Mouse (Mus musculus): ENCODE measurements around the gene Cd109. TPM values are rescaled to one million over a fixed set of nuclear protein-coding genes. Genes with fewer than 3 reads are reported as not detected.

Cd109 gene
- polyA plus RNA-seq (2016; fragmentation: Nextera tagmentation; extraction: Ambion mirVana) = 6.4 and 7.1 TPM in 2 replicates

DNA sequence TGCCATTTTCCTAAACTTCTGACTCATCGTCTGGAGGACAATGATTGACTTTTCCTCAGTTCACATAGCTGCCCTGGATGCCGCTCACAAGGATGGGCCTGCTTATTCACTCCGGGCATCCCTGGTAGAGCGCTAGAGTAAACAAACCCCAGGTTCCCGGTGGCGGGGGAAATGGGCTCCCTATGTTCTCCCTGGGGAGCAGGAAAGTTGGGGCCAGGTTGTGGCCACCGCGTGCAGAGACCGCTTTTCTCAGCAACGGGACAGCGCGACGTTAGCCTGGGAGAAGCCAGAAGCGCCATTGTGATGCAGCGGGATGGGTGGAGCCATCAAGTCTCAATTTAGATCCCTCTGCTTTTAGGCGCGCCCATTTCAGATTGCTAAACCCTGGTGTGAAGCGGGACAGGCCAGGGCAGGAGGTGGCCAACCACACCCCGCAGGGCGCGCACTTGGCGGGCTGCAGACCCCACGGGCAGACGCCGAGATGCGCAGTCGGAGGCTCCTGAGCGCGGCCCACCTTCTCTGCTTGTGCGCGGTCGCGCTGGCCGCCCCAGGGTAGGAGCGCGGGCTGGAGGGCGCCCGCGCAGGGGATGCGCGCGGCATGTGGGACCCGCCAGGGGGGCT, at the start of gene Cd109:
TSS of gene Cd109 (plus strand) at position 146 of the 621 bp plus-strand sequence.
- WGBS = under 1% methylated on average over 43 of the region's 43 CpGs
- 0 out of 2 replicates have a peak, but pooled peaks cover 3% of the 10 kb centered on the region for H3K27me3 ChIP-seq
- no peaks in the 10 kb centered on the region for H3K36me3 ChIP-seq
- H3K4me2 ChIP-seq (replicated peaks) = peak within 1 kb of the TSS; percentile 93
- no peaks in the 10 kb centered on the region for H3K9me3 ChIP-seq
- H3K4me1 ChIP-seq = peaks cover 8% of the 10 kb centered on the region; the same call in 1 of the 2 replicates
- peak; percentile 81 for ATAC-seq (ENCODE audit: insufficient number of reproducible peaks, insufficient read depth, low FRiP score, low TSS enrichment)
- H3K4me3 ChIP-seq = peak within 1 kb of the TSS; percentile 64
- H3K27ac ChIP-seq = no peak within 1 kb of the TSS
- H3K9ac ChIP-seq = peak within 1 kb of the TSS; percentile 73

DNA sequence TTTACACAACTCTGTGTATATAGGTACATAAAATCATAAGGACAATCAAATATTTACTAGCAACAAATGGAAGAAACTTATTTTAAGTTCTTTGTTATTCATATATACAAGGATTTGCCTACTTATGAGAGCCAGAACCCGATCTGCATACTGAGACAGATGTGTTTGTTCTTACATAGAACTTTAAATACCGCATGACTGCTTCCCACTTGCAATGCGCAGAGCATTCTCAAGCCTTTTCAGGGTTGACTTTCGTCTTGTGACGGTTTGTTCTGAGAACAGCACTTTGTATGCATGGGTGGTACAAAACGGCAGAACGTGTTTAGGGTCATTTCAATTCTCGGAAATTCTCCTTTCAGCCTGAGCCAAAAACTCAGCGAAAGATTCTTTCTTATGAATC, 45.4 kb upstream of the Cd109 start:
- Histone ChIP-seq H3K27ac (no peak overlapping the region), H3K4me2 (replicated peaks) (no peak overlapping the region), H3K36me3 (peaks cover 17% of the 10 kb centered on the region), H3K9me3 (no peaks in the 10 kb centered on the region), H3K4me1 (no peaks in the 10 kb centered on the region), H3K9ac (no peak overlapping the region), H3K27me3 (no peaks in the 10 kb centered on the region), H3K4me3 (no peak overlapping the region)
- no peak for ATAC-seq (ENCODE audit: insufficient number of reproducible peaks, insufficient read depth, low FRiP score, low TSS enrichment)
- 97% methylated on average over 9 of the region's 9 CpGs for WGBS

- Histone ChIP-seq H3K9me3 (no peaks in the 10 kb centered on the region), H3K9ac (no peak overlapping the region), H3K4me1 (no peaks in the 10 kb centered on the region), H3K27ac (no peak overlapping the region), H3K4me3 (no peak overlapping the region), H3K4me2 (replicated peaks) (no peak overlapping the region), H3K27me3 (no peaks in the 10 kb centered on the region), H3K36me3 (peaks cover 27% of the 10 kb centered on the region)
- no peak for ATAC-seq (ENCODE audit: insufficient number of reproducible peaks, insufficient read depth, low FRiP score, low TSS enrichment)
- 91% methylated on average over 5 of the region's 5 CpGs for WGBS
Measured at GRCm38 (mm10) chr9:78576466-78576865, 38.9 kb upstream of the Cd109 start.

DNA sequence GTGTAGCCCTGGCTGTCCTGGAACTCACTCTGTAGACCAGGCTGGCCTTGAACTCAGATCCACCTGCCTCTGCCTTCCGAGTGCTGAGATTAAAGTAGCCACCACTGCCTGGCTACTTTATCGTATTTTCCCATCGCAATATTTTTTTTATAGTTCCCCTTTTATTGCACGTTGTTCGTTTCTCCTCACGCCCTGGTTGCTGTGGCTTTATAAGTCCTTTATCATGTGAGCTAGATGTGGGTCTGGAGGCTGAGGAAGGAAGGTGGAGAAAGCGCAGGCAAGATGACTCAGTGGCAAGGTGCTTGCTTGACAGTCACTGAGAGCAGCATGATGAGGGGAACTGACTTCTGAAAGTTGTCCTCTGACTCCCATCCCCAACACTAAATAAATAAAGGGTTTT, 36.5 kb upstream of the Cd109 start:
- Histone ChIP-seq H3K27ac (no peak overlapping the region), H3K4me1 (no peaks in the 10 kb centered on the region), H3K9me3 (no peaks in the 10 kb centered on the region), H3K27me3 (no peaks in the 10 kb centered on the region), H3K36me3 (peaks cover 22% of the 10 kb centered on the region), H3K4me3 (no peak overlapping the region), H3K4me2 (replicated peaks) (no peak overlapping the region), H3K9ac (no peak overlapping the region)
- no peak for ATAC-seq (ENCODE audit: insufficient number of reproducible peaks, insufficient read depth, low FRiP score, low TSS enrichment)
- WGBS = 93% methylated on average over 7 of the region's 7 CpGs

DNA sequence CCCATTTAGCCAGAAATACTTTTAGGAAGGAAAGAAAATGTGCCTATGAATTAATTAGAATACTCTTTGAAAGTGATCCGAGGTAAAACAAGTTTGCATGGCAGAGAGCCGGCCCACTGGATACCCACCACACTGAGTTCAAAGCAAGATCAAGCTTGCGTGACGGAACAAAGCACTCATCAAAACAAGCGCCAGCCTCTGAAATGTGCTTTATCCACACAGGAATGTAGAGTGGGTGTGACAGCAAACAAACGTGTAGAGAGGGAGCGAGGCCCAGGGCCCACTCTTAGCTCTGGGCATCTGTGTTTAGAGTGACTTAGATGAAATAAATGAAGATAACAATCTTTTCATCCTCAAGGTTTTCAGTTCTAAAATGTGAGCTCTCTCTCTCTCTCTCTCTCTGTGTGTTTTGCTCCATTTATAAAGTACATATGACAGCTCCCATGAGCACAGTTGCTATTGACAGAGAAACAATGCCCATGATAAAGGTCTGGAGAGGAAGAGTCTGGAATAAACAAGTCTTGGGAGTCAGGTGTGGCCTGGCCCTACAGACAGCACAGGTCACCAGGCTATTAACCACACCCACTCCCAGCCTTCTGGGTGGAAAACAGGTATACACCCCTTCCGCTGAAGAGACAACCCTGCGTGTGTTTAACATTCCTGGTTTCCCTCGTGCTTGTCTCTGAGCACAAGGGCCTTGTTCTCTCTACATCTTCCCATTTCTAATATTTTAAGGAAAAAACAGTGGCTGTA, 35.5 kb upstream of the Cd109 start:
- Histone ChIP-seq H3K4me1 (no peaks in the 10 kb centered on the region), H3K27me3 (no peaks in the 10 kb centered on the region), H3K9me3 (no peaks in the 10 kb centered on the region), H3K27ac (no peak overlapping the region), H3K4me2 (replicated peaks) (no peak overlapping the region), H3K9ac (no peak overlapping the region), H3K36me3 (peaks cover 19% of the 10 kb centered on the region), H3K4me3 (no peak overlapping the region)
- 64% methylated on average over 10 of the region's 10 CpGs for WGBS
- ATAC-seq (ENCODE audit: insufficient number of reproducible peaks, insufficient read depth, low FRiP score, low TSS enrichment) = peak; percentile 47; the same call in 1 of the 2 replicates

- Histone ChIP-seq H3K9me3 (no peaks in the 10 kb centered on the region), H3K36me3 (0 out of 2 replicates have a peak, but pooled peaks cover 6% of the 10 kb centered on the region), H3K27ac (peak overlapping the region; percentile 77), H3K27me3 (no peaks in the 10 kb centered on the region), H3K4me3 (peak overlapping the region; percentile 70), H3K4me1 (no peaks in the 10 kb centered on the region), H3K9ac (peak overlapping the region; percentile 73), H3K4me2 (replicated peaks) (peak overlapping the region; percentile 58)
- 3% methylated on average over 31 of the region's 31 CpGs for WGBS
- no peak; the same call in 1 of the 2 replicates for ATAC-seq (ENCODE audit: insufficient number of reproducible peaks, insufficient read depth, low FRiP score, low TSS enrichment)
Measured at GRCm38 (mm10) chr9:78587218-78587883, 28.0 kb upstream of the Cd109 start.

DNA sequence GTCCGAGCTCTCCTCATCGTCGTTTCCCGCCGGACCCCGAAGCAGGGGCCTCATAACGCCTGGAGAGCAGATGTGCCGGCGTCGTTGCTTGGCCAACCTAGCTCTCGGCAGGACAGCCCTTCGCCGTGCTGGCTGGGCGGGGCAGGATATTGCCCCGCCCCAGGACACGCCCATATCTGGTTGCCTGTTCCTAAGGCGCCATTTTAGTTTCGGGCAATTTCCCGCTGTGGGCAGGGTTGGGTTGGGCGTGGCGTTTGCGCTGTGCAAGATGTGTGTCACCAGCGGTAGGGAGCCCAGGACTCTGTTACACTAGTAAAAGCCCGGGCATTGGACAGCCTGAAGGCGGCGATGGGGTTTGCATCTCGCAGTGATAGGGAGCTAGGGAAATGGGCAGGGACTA, 27.4 kb upstream of the Cd109 start, which contains the start of gene Slc17a5:
TSS of gene Slc17a5 (minus strand) at position 128 of the 400 bp plus-strand sequence.
- Histone ChIP-seq H3K4me1 (no peaks in the 10 kb centered on the region), H3K9me3 (no peaks in the 10 kb centered on the region), H3K36me3 (0 out of 2 replicates have a peak, but pooled peaks cover 6% of the 10 kb centered on the region), H3K9ac (peak within 1 kb of the TSS; percentile 73), H3K27me3 (no peaks in the 10 kb centered on the region), H3K4me2 (replicated peaks) (peak within 1 kb of the TSS; percentile 58), H3K27ac (peak within 1 kb of the TSS; percentile 77), H3K4me3 (peak within 1 kb of the TSS; percentile 70)
- 0% methylated on average over 27 of the region's 27 CpGs for WGBS
- peak; percentile 98 for ATAC-seq (ENCODE audit: insufficient number of reproducible peaks, insufficient read depth, low FRiP score, low TSS enrichment)

DNA sequence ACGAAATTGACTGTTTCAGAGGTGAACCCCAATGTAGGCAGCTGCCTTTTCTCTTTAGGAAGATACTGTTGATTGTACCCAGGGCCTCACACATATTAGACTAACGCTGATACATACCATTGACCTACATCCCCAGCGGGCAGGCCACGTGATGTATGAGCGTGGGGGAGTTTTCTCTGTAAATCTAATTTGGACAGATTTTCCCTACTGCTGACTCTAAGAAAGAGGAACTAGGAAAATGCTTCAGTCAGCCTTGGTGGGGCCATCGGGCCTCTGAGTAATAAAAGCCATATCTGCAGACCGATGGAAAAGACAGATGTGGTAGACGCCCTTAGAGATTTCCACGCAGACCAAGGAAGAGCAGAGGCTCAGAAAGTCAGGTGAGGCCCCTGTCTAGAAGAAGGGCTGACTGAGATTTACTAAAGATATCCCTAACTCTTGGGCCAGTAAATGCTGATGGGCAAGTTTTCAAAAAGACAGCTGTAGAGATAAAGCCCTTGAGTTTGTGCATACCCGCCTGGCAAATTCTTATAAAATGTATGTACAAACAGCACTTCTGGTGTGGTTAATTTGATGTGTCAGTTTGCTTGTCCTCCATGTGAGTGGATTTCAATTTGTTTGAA, 26.8 kb upstream of the Cd109 start:
- Histone ChIP-seq H3K4me2 (replicated peaks) (peak overlapping the region; percentile 58), H3K4me3 (peak overlapping the region; percentile 70), H3K27ac (peak overlapping the region; percentile 77), H3K9ac (no peak overlapping the region), H3K27me3 (no peaks in the 10 kb centered on the region), H3K4me1 (no peaks in the 10 kb centered on the region), H3K9me3 (no peaks in the 10 kb centered on the region), H3K36me3 (0 out of 2 replicates have a peak, but pooled peaks cover 6% of the 10 kb centered on the region)
- 0 out of 2 replicates have a peak, but pooled peaks have one; percentile 16 for ATAC-seq (ENCODE audit: insufficient number of reproducible peaks, insufficient read depth, low FRiP score, low TSS enrichment)
- WGBS = 72% methylated on average over 10 of the region's 10 CpGs

DNA sequence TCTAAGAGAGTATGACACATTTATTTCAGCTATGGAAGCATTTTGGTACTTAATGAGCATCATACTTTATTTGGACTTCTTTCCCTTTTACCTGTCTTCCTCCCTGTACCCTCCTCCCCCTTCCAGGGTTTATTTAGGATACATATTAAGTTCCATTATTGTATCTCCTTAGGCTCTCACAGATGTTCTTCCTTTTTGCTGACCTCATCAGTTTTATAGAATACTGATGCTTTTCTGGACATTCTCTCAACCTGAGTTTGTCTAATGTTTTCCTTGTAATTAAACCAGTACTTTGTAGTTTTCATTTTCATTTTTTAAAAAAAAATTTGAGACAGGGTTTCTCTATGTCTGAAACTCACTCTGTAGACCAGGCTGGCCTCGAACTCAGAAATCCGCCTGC, 24.9 kb upstream of the Cd109 start:
- Histone ChIP-seq H3K27ac (no peak overlapping the region), H3K9me3 (no peaks in the 10 kb centered on the region), H3K4me1 (no peaks in the 10 kb centered on the region), H3K4me2 (replicated peaks) (no peak overlapping the region), H3K27me3 (no peaks in the 10 kb centered on the region), H3K4me3 (no peak overlapping the region), H3K36me3 (0 out of 2 replicates have a peak, but pooled peaks cover 2% of the 10 kb centered on the region), H3K9ac (no peak overlapping the region)
- ATAC-seq (ENCODE audit: insufficient number of reproducible peaks, insufficient read depth, low FRiP score, low TSS enrichment) = no peak
- 88% methylated on average over 2 of the region's 2 CpGs for WGBS

- Histone ChIP-seq H3K4me3 (no peak overlapping the region), H3K4me1 (no peaks in the 10 kb centered on the region), H3K27me3 (no peaks in the 10 kb centered on the region), H3K9me3 (no peaks in the 10 kb centered on the region), H3K36me3 (no peaks in the 10 kb centered on the region), H3K4me2 (replicated peaks) (no peak overlapping the region), H3K9ac (no peak overlapping the region), H3K27ac (no peak overlapping the region)
- no peak for ATAC-seq (ENCODE audit: insufficient number of reproducible peaks, insufficient read depth, low FRiP score, low TSS enrichment)
- 86% methylated on average over 3 of the region's 3 CpGs for WGBS
Measured at GRCm38 (mm10) chr9:78595257-78595656, 20.1 kb upstream of the Cd109 start.

DNA sequence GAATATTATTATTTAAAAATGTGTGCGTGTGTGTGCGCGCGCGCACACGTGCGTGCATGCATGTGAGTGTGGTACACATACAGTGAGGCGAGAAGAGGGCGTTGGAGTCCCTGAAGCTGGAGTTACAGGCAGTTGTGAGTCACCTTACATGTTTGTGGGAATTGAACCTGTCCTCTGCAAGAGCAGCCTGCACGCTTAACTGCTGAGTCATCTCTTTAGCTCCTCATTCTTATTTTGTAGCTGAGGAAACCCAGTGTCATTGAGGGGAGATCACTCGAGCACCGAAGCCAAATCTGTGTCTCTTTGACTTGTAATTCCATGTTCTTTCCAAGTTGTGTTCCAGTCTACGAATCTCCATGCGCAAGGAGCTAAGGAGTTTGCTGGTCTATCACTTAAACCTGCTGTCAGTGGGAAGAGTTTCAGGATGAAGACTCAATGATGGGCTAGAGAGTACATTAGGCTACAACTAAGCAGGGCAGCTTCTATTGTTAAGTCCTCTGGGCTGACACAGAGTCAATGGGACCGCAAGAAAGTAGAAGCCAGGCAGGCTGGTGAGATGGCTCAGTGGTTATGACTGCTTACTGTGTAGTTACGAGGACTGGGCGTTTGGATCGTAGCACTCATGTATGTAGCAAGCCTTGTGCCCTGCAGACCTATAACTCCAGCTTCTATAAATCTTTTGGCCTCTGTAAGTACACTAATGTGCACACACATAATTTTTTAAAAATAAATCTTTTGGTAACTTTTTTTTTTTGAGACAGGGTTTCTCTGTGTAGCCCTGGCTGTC, 19.4 kb upstream of the Cd109 start:
- 93% methylated on average over 18 of the region's 18 CpGs for WGBS
- ATAC-seq (ENCODE audit: insufficient number of reproducible peaks, insufficient read depth, low FRiP score, low TSS enrichment) = no peak
- Histone ChIP-seq H3K9me3 (no peaks in the 10 kb centered on the region), H3K36me3 (no peaks in the 10 kb centered on the region), H3K4me2 (replicated peaks) (no peak overlapping the region), H3K9ac (no peak overlapping the region), H3K4me3 (no peak overlapping the region), H3K27me3 (no peaks in the 10 kb centered on the region), H3K4me1 (no peaks in the 10 kb centered on the region), H3K27ac (no peak overlapping the region)

Measured in embryonic facial prominence, embryonic 12.5 days (tissue).